Mouse (Mus musculus): ENCODE measurements at regions not wholly inside any gene's neighbourhood (a gene's known extent, or its start where the extent isn't known, plus 50 kb on each side); places are given as distances from the start of the nearest gene placed in this dataset.

GRCm38 (mm10) chr2:39420696-39421095 lies 194.4 kb upstream of the Ppp6c start:
- no peak for DNase-seq (ENCODE audit: extremely low read depth, low read depth)

GRCm38 (mm10) chr2:39400336-39400735 lies 174.1 kb upstream of the Ppp6c start:
- DNase-seq (ENCODE audit: extremely low read depth, low read depth) = no peak

DNA sequence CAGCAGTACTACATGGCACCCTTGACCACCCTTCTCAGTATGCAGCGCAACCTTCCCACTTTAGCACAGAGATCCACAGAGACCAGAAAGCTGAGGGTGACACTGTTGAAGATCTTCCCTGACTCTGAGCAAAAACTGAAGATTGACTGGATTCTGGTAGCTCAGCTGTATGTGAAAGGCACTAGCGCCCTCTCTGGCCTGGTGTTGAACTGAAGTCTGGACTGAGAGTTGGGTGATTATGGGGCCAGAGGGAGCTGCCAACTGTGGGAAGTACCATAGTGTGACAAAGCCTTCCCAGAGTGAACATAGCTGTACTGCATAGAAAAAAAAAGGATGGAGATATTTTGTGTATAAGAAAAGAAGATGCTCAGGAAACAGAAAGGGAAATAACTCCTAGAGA lies 173.3 kb upstream of the Ppp6c start:
- no peak for DNase-seq (ENCODE audit: extremely low read depth, low read depth)

DNA sequence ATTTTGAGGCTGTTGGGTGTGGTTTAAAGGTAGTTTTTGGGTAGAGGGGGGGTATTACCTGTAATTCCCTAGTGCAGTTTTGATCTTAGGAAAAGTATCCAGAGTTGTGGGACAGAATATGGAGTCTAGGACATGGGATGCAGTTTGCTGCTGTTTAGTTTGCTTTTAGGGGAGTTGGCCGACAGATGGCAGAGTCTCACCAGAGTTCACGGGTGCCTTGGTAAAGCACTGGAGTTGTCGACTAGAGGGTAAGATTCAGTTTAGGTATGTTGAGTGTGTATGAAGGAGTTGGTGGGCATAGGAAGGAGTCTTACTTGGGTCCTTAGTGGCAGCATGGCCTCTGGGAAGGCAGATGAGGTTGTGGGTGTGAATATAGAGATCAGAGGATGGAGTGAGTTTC lies 168.4 kb upstream of the Ppp6c start:
- DNase-seq (ENCODE audit: extremely low read depth, low read depth) = no peak

DNA sequence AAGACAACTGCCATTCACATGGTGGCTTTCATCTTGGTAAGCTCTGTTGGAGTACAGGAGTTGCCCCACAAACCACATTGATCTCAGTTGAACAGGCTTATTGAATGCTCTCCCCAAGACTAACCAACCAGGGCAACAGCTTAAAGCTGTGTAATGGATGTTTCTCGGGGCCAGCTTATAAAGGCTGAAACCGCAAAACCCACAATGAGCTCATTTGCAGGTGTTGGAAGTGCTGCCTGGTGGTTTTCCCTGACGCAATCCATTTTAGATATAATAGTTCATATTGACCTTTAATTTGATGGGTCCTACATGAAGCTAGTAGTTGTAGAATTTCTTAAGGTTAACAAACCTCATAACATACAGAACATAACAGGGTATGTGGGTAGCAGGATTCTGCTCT lies 151.0 kb upstream of the Ppp6c start:
- DNase-seq (ENCODE audit: extremely low read depth, low read depth) = no peak

GRCm38 (mm10) chr2:39373068-39373779 lies 147.0 kb upstream of the Ppp6c start:
- peak; percentile 85 for DNase-seq (ENCODE audit: extremely low read depth, low read depth)

DNA sequence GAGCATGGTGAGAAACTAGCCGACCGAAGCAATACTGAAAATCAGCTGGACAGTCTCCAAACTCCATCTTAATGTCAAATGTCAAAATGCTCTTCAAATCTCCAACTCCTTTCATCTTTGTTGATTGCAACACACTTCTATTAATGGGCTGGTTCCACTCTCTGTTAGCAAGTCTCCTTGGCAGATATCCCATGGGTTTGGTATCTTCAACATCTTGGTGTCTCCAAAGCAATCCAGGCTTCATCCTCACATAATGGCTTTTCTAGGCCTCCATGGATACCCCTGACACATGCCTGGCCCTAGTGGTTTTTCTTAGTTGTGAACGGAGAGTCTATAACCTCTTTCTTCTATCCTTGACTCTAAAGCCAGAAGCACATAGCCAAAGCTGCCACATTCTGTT lies 118.0 kb upstream of the Ppp6c start:
- no peak for DNase-seq (ENCODE audit: extremely low read depth, low read depth)

GRCm38 (mm10) chr2:39340406-39340805 lies 114.2 kb upstream of the Ppp6c start:
- no peak for DNase-seq (ENCODE audit: extremely low read depth, low read depth)

GRCm38 (mm10) chr2:39338832-39339649 lies 112.8 kb upstream of the Ppp6c start:
- DNase-seq (ENCODE audit: extremely low read depth, low read depth) = no peak

GRCm38 (mm10) chr2:39337524-39337923 lies 111.3 kb upstream of the Ppp6c start:
- no peak for DNase-seq (ENCODE audit: extremely low read depth, low read depth)

DNA sequence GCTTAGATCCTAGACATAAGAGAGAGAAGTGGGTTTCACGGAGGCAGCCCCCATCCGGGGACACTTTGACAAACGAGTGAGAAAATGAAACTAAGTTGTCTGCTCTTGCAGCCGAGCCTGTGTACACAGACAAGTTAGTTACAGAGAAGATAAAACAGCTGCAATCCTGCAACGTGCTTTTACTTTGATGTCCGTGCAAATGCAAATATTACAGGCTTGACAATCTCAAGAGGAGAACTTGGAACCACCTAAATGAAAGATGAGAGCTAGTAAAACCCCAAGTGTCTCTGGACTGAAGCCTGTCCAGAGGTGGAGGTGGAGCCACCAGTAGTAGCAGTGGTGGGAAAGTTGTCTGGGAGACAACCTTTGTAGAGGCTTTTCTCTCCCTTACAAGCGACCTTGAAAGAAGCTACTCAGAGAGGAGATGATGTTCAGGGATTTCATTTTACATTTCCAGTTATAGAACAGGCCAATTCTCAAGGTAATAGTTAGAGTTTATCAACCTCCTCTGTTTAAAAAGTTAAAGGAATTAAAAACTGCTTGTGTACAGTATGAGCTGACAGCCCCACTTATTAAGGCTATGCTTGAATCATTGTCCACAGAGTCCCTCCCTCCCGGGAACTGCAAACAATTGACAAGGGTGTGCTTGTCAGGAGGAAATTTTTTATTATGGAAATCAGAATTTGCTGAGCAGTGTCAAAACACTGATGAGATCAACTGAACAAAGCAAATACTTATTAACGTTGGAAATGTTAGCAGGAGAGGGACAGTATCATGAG lies 99.7 kb upstream of the Ppp6c start:
- DNase-seq (ENCODE audit: extremely low read depth, low read depth) = peak; percentile 53

DNA sequence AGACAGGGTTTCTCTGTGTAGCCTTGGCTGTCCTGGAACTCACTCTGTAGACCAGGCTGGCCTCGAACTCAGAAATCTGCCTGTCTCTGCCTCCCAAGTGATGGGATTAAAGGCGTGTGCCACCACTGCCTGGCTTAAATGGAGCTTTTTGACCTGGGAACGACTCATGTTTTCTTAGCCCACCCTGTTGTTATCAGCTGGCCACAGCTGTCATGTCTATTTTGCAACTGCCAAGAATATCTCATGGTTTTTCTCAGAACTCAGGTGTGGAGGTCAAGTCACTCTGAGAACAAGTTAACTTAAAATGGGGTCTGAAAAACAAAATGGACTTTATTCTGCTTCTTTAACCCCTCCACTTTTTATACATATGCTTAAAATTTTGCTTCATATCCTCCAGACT lies 98.9 kb upstream of the Ppp6c start:
- DNase-seq (ENCODE audit: extremely low read depth, low read depth) = peak; percentile 83

GRCm38 (mm10) chr2:39299798-39300382 lies 73.6 kb upstream of the Ppp6c start:
- DNase-seq (ENCODE audit: extremely low read depth, low read depth) = no peak

GRCm38 (mm10) chr2:39299290-39299689 lies 73.0 kb upstream of the Ppp6c start:
- no peak for DNase-seq (ENCODE audit: extremely low read depth, low read depth)

GRCm38 (mm10) chr2:39295435-39295834 lies 69.2 kb upstream of the Ppp6c start:
- DNase-seq (ENCODE audit: extremely low read depth, low read depth) = no peak

DNA sequence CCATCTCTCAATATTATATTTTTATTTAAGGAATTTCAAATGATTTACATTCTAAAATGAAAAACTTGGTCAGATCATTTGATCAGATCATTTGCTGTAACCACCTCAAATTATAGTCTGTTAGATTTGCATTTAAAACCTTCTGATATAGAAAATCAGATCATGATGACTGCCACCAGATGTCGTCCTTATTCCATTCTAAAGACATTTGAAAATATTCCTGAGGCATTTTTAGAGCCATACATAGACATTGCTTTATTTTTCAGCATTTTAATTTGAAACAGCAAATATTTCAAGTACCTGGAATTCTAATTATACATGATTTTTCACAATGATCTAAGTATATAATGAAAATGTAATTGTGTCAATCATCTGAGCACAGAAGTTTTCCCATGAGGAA lies 52.0 kb upstream of the Ppp6c start:
- DNase-seq (ENCODE audit: extremely low read depth, low read depth) = no peak
